Comparison of ENCODE assay signal across 16 mouse cellular contexts in the genomic region with DNA sequence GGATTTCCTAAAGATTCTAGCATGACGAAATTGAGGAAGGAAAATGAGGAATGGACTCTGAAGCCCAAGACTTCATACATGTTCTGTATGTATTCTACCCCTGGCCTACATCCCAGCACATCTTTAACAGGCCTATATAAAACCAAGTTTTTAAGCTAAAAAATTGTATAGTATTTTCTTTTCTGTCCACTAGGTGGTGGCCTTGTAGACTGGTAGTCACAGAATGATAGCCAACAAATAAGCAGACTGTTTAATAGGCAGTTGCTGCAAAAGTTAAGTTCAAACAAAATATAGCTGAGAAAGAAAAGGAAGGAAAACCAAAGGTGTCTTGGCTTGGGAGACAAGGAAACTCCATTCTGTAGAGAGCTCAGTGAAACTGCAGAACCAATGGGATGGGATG. TPM values are rescaled to one million over a fixed set of nuclear protein-coding genes. Genes with fewer than 3 reads are reported as not detected.
DNase-seq lines count a peak whose midpoint lies in the region; ATAC-seq and TF ChIP-seq lines count a peak whose summit lies in the region.
"Had no signal": no experiment of that assay in that cellular context is flagged by ENCODE, and none has a peak within 500 bp of the region (broad histone marks: within the 10 kb centered on the region; RNA-seq: fewer than 3 reads in every experiment).

No protein-coding gene starts in this region.

- peaks cover 78% of the 10 kb centered on the region for H3K36me3 ChIP-seq in intestine, postnatal 0 days (ENCODE audit: control insufficient read depth, insufficient read depth)
- peaks cover 18% of the 10 kb centered on the region for H3K36me3 ChIP-seq in intestine, embryonic 15.5 days
- peaks cover 40% of the 10 kb centered on the region for H3K36me3 ChIP-seq in midbrain, postnatal 0 days (ENCODE audit: insufficient read depth, low read length)
- peaks cover 64% of the 10 kb centered on the region for H3K36me3 ChIP-seq in midbrain, embryonic 13.5 days
- peaks cover 11% of the 10 kb centered on the region for H3K36me3 ChIP-seq in stomach, postnatal 0 days (ENCODE audit: control insufficient read depth, insufficient read depth, low read length)

- TF ChIP-seq EP300 in stomach, postnatal 0 days (optimal IDR thresholded peaks at IDR 0.05), result no peak

- H3K27ac ChIP-seq in intestine, postnatal 0 days (ENCODE audit: low read depth, low read length), result no peak overlapping the region
- no peak overlapping the region for H3K27ac ChIP-seq in intestine, embryonic 15.5 days
- no peak overlapping the region for H3K27ac ChIP-seq in midbrain, postnatal 0 days (ENCODE audit: low read depth, low read length)
- H3K27ac ChIP-seq in midbrain, embryonic 13.5 days, result no peak overlapping the region
- no peak overlapping the region for H3K27ac ChIP-seq in stomach, postnatal 0 days (replicated peaks)
- H3K27ac ChIP-seq: hindbrain, embryonic 15.5 days; limb, embryonic 15.5 days had no signal

- no peaks in the 10 kb centered on the region for H3K27me3 ChIP-seq in intestine, postnatal 0 days (replicated peaks; ENCODE audit: control insufficient read depth, insufficient read depth, low read length)
- no peaks in the 10 kb centered on the region for H3K27me3 ChIP-seq in intestine, embryonic 15.5 days (replicated peaks)
- no peaks in the 10 kb centered on the region for H3K27me3 ChIP-seq in midbrain, postnatal 0 days (ENCODE audit: insufficient read depth, low read length)
- no peaks in the 10 kb centered on the region for H3K27me3 ChIP-seq in midbrain, embryonic 13.5 days
- no peaks in the 10 kb centered on the region for H3K27me3 ChIP-seq in stomach, postnatal 0 days (ENCODE audit: control insufficient read depth, insufficient read depth, low read length)
- H3K27me3 ChIP-seq: heart, embryonic 12.5 days; hindbrain, embryonic 15.5 days; limb, embryonic 15.5 days had no signal

- no peak overlapping the region for H3K4me3 ChIP-seq in intestine, postnatal 0 days (ENCODE audit: low read depth, low read length)
- H3K4me3 ChIP-seq in intestine, embryonic 15.5 days (replicated peaks), result no peak overlapping the region
- H3K4me3 ChIP-seq in midbrain, postnatal 0 days (ENCODE audit: low read depth, low read length), result no peak overlapping the region
- H3K4me3 ChIP-seq in midbrain, embryonic 13.5 days (replicated peaks), result no peak overlapping the region
- no peak overlapping the region for H3K4me3 ChIP-seq in stomach, postnatal 0 days (ENCODE audit: low read depth, low read length)
- H3K4me3 ChIP-seq: heart, embryonic 12.5 days; hindbrain, embryonic 15.5 days; limb, embryonic 15.5 days had no signal

- no peak overlapping the region for H3K9ac ChIP-seq in intestine, postnatal 0 days (ENCODE audit: low read depth, low read length)
- no peak overlapping the region for H3K9ac ChIP-seq in intestine, embryonic 15.5 days
- no peak overlapping the region for H3K9ac ChIP-seq in midbrain, postnatal 0 days (replicated peaks; ENCODE audit: low read length, poor library complexity, severe bottlenecking)
- no peak overlapping the region for H3K9ac ChIP-seq in midbrain, embryonic 13.5 days (replicated peaks)
- no peak overlapping the region for H3K9ac ChIP-seq in stomach, postnatal 0 days (ENCODE audit: low read length)
- H3K9ac ChIP-seq: heart, embryonic 12.5 days; hindbrain, embryonic 15.5 days; limb, embryonic 15.5 days had no signal

- DNase-seq in embryo, embryonic 10.5 days (ENCODE audit: low spot score), result peak; percentile 14
- DNase-seq in embryo, embryonic 10 days (ENCODE audit: low spot score), result no peak
- DNase-seq in midbrain, postnatal 0 days (ENCODE audit: low spot score), result peak; percentile 48
- no peak for DNase-seq in stomach, postnatal 0 days (ENCODE audit: low spot score)
- DNase-seq in urinary bladder, adult 2 months (ENCODE audit: low spot score), result no peak
- DNase-seq: adrenal gland, postnatal 25 days; cerebellum, adult 11 months; kidney, postnatal 36 days; right cerebral cortex, postnatal 14 days; thymus, adult 18-20 months had no signal

- no peak overlapping the region for H3K4me2 ChIP-seq in intestine, postnatal 0 days (replicated peaks; ENCODE audit: low read depth)
- H3K4me2 ChIP-seq in intestine, embryonic 15.5 days (replicated peaks), result no peak overlapping the region
- no peak overlapping the region for H3K4me2 ChIP-seq in midbrain, postnatal 0 days (ENCODE audit: low read depth, low read length, poor library complexity, severe bottlenecking)
- no peak overlapping the region for H3K4me2 ChIP-seq in midbrain, embryonic 13.5 days (replicated peaks)
- no peak overlapping the region for H3K4me2 ChIP-seq in stomach, postnatal 0 days (replicated peaks; ENCODE audit: low read depth)
- H3K4me2 ChIP-seq: heart, embryonic 12.5 days; hindbrain, embryonic 15.5 days; limb, embryonic 15.5 days had no signal

- no peaks in the 10 kb centered on the region for H3K9me3 ChIP-seq in intestine, postnatal 0 days (ENCODE audit: control insufficient read depth)
- H3K9me3 ChIP-seq in intestine, embryonic 15.5 days, result no peaks in the 10 kb centered on the region
- H3K9me3 ChIP-seq in midbrain, postnatal 0 days (ENCODE audit: low read length), result no peaks in the 10 kb centered on the region
- H3K9me3 ChIP-seq in midbrain, embryonic 13.5 days, result no peaks in the 10 kb centered on the region
- H3K9me3 ChIP-seq in stomach, postnatal 0 days (ENCODE audit: control insufficient read depth, low read length), result no peaks in the 10 kb centered on the region
- H3K9me3 ChIP-seq: heart, embryonic 12.5 days; hindbrain, embryonic 15.5 days; limb, embryonic 15.5 days had no signal

- no peak for ATAC-seq in intestine, postnatal 0 days
- no peak for ATAC-seq in intestine, embryonic 15.5 days
- no peak for ATAC-seq in midbrain, postnatal 0 days (ENCODE audit: low FRiP score)
- ATAC-seq in midbrain, embryonic 13.5 days, result no peak
- no peak for ATAC-seq in stomach, postnatal 0 days (ENCODE audit: low FRiP score, low TSS enrichment)

- 83% methylated on average over 1 of the region's 1 CpGs for WGBS in intestine, postnatal 0 days
- 82% methylated on average over 1 of the region's 1 CpGs for WGBS in intestine, embryonic 15.5 days
- WGBS in midbrain, postnatal 0 days, result 88% methylated on average over 1 of the region's 1 CpGs
- WGBS in midbrain, embryonic 13.5 days, result 86% methylated on average over 1 of the region's 1 CpGs
- 70% methylated on average over 1 of the region's 1 CpGs for WGBS in stomach, postnatal 0 days

- TF ChIP-seq CTCF in intestine, postnatal 0 days (IDR thresholded peaks at IDR 0.05; ENCODE audit: low read depth), result peak; percentile 56
- peak; percentile 73 for TF ChIP-seq CTCF in midbrain, postnatal 0 days (IDR thresholded peaks at IDR 0.05)
- TF ChIP-seq CTCF in stomach, postnatal 0 days (IDR thresholded peaks at IDR 0.05; ENCODE audit: low read depth), result peak; percentile 67

- no peaks in the 10 kb centered on the region for H3K4me1 ChIP-seq in intestine, postnatal 0 days (replicated peaks; ENCODE audit: control insufficient read depth, insufficient read depth, low read length)
- H3K4me1 ChIP-seq in intestine, embryonic 15.5 days (replicated peaks), result no peaks in the 10 kb centered on the region
- H3K4me1 ChIP-seq in midbrain, postnatal 0 days (ENCODE audit: insufficient read depth, low read length), result no peaks in the 10 kb centered on the region
- no peaks in the 10 kb centered on the region for H3K4me1 ChIP-seq in midbrain, embryonic 13.5 days (replicated peaks)
- no peaks in the 10 kb centered on the region for H3K4me1 ChIP-seq in stomach, postnatal 0 days (replicated peaks; ENCODE audit: control insufficient read depth, insufficient read depth)
- H3K4me1 ChIP-seq: hindbrain, embryonic 15.5 days; limb, embryonic 15.5 days had no signal

RNA-seq across cellular contexts. Expression of a gene that starts 44.7 kb away (rescaled TPM):
- 9.0 and 10.8 TPM in 2 replicates for polyA plus RNA-seq in intestine, postnatal 0 days (2015; fragmentation: Nextera tagmentation; extraction: Ambion mirVana)
- 23.7 and 25.9 TPM in 2 replicates for polyA plus RNA-seq in intestine, embryonic 15.5 days (2015; fragmentation: Nextera tagmentation; extraction: Ambion mirVana)
- 20.2 and 25.4 TPM in 2 replicates for total RNA-seq in midbrain, postnatal 0 days (2014; rRNA removed)
- 7.1 and 7.3 TPM in 2 replicates for polyA plus RNA-seq in midbrain, postnatal 0 days (2015; fragmentation: Nextera tagmentation; extraction: Ambion mirVana)
- 21.1 and 21.7 TPM in 2 replicates for polyA plus RNA-seq in midbrain, embryonic 13.5 days (2015; fragmentation: Nextera tagmentation; extraction: Ambion mirVana)
- 6.8 and 7.5 TPM in 2 replicates for polyA plus RNA-seq in stomach, postnatal 0 days (2015; fragmentation: Nextera tagmentation; extraction: Ambion mirVana)
- 21.3 and 30.1 TPM in 2 replicates for polyA plus RNA-seq in urinary bladder, adult 2 months (2012; rRNA removed)

RNA-seq across cellular contexts. Expression of a gene that starts 44.8 kb away (rescaled TPM):
- polyA plus RNA-seq in intestine, postnatal 0 days (2015; fragmentation: Nextera tagmentation; extraction: Ambion mirVana), result 22.2 and 22.4 TPM in 2 replicates
- polyA plus RNA-seq in intestine, embryonic 15.5 days (2015; fragmentation: Nextera tagmentation; extraction: Ambion mirVana), result 30.9 and 32.3 TPM in 2 replicates
- total RNA-seq in midbrain, postnatal 0 days (2014; rRNA removed), result 145 and 161 TPM in 2 replicates
- 80.8 and 85.2 TPM in 2 replicates for polyA plus RNA-seq in midbrain, postnatal 0 days (2015; fragmentation: Nextera tagmentation; extraction: Ambion mirVana)
- polyA plus RNA-seq in midbrain, embryonic 13.5 days (2015; fragmentation: Nextera tagmentation; extraction: Ambion mirVana), result 63.9 and 69.4 TPM in 2 replicates
- polyA plus RNA-seq in stomach, postnatal 0 days (2015; fragmentation: Nextera tagmentation; extraction: Ambion mirVana), result 18.0 and 19.6 TPM in 2 replicates
- polyA plus RNA-seq in urinary bladder, adult 2 months (2012; rRNA removed), result 35.0 and 38.6 TPM in 2 replicates

Comparison
In these comparisons a context has a peak if more than half of its experiments do, and no peak if none do; other contexts are left out.
1. DNase-seq: peak in embryo, embryonic 10.5 days (single experiment) and midbrain, postnatal 0 days (single experiment); none in embryo, embryonic 10 days (single experiment), stomach, postnatal 0 days (single experiment) and urinary bladder, adult 2 months (single experiment).
2. Peak in every context shown above with its lines, with median percentiles within 50 percentile points of each other: CTCF ChIP-seq.